Mouse (Mus musculus): Measurements from ENCODE around the gene Col1a1.

Col1a1 gene

GRCm38 (mm10) chr11:94936045-94936444 is at the start of gene Col1a1:
Col1a1 (plus strand) TSS chr11:94936224.
- 35% methylated on average over 19 of the region's 19 CpGs for WGBS

- WGBS, result 83% methylated on average over 6 of the region's 6 CpGs
These were observed 44.9 kb upstream of the Col1a1 start for GRCm38 (mm10) chr11:94891155-94891554.

- WGBS, result 32% methylated on average over 16 of the region's 16 CpGs
These were observed 39.2 kb upstream of the Col1a1 start for GRCm38 (mm10) chr11:94896753-94897376.

GRCm38 (mm10) chr11:94901231-94901630 is 34.8 kb upstream of the Col1a1 start:
- WGBS, result 65% methylated on average over 2 of the region's 2 CpGs

- WGBS, result 81% methylated on average over 3 of the region's 3 CpGs
These were observed 31.7 kb upstream of the Col1a1 start for GRCm38 (mm10) chr11:94904306-94904705.

- 88% methylated on average over 5 of the region's 5 CpGs for WGBS
These were observed 25.1 kb upstream of the Col1a1 start for GRCm38 (mm10) chr11:94910971-94911370.

GRCm38 (mm10) chr11:94912568-94912967 is 23.5 kb upstream of the Col1a1 start:
- 82% methylated on average over 3 of the region's 3 CpGs for WGBS

GRCm38 (mm10) chr11:94913302-94914090 is 22.5 kb upstream of the Col1a1 start:
- 66% methylated on average over 6 of the region's 6 CpGs for WGBS

- WGBS, result 23% methylated on average over 14 of the region's 16 CpGs
These were observed 20.2 kb upstream of the Col1a1 start for GRCm38 (mm10) chr11:94915675-94916403.

GRCm38 (mm10) chr11:94916477-94916876 is 19.5 kb upstream of the Col1a1 start:
- WGBS, result 64% methylated on average over 4 of the region's 4 CpGs

GRCm38 (mm10) chr11:94917717-94918116 is 18.3 kb upstream of the Col1a1 start:
- 83% methylated on average over 6 of the region's 6 CpGs for WGBS

- 33% methylated on average over 6 of the region's 6 CpGs for WGBS
These were observed 15.0 kb upstream of the Col1a1 start for GRCm38 (mm10) chr11:94920996-94921401.

- WGBS, result 93% methylated on average over 4 of the region's 4 CpGs
These were observed 11.0 kb upstream of the Col1a1 start for GRCm38 (mm10) chr11:94924977-94925376.

GRCm38 (mm10) chr11:94926431-94926830 is 9.6 kb upstream of the Col1a1 start:
- WGBS, result 77% methylated on average over 11 of the region's 11 CpGs

GRCm38 (mm10) chr11:94927771-94928291 is 8.2 kb upstream of the Col1a1 start:
- 41% methylated on average over 5 of the region's 5 CpGs for WGBS

- WGBS, result 15% methylated on average over 12 of the region's 13 CpGs
These were observed 7.2 kb upstream of the Col1a1 start for GRCm38 (mm10) chr11:94928820-94929219.

GRCm38 (mm10) chr11:94929599-94929998 is 6.4 kb upstream of the Col1a1 start:
- WGBS, result 82% methylated on average over 9 of the region's 9 CpGs

- WGBS, result 82% methylated on average over 4 of the region's 4 CpGs
These were observed 5.9 kb upstream of the Col1a1 start for GRCm38 (mm10) chr11:94930151-94930550.

- 45% methylated on average over 8 of the region's 8 CpGs for WGBS
These were observed 2.4 kb upstream of the Col1a1 start for GRCm38 (mm10) chr11:94933584-94933983.

- 37% methylated on average over 11 of the region's 11 CpGs for WGBS
These were observed 1.5 kb upstream of the Col1a1 start for GRCm38 (mm10) chr11:94934526-94934925.

- under 1% methylated on average over 17 of the region's 17 CpGs for WGBS
These were observed 849 bp downstream of the Col1a1 start for GRCm38 (mm10) chr11:94936851-94937295.

GRCm38 (mm10) chr11:94937335-94937781 is 1.3 kb downstream of the Col1a1 start:
- WGBS, result 1% methylated on average over 18 of the region's 18 CpGs

Data from cerebral cortex, adult 2 months (tissue).